Mouse (Mus musculus) forebrain, embryonic 13.5 days (tissue): ENCODE results near the gene Amh. TPM values are rescaled to one million over a fixed set of nuclear protein-coding genes. Genes with fewer than 3 reads are reported as not detected.
"Not testable (repeated sequence)": the region's sequence is repeated elsewhere in the genome, so short reads cannot be mapped to it uniquely, and the experiment has no call there.

Source experiments
- ATAC-seq: fragments of 200-750 bp; cut with Nextera tagmentation; 2 replicates; pipeline ENCODE4 v1.8.0; 2017
- H3K27ac ChIP-seq: fragments of 300-500 bp; sonication (generic); 2 replicates; pipeline ENCODE4 v1.5.1; 2015; ENCODE audit warnings: inconsistent platforms, mild to moderate bottlenecking, moderate library complexity
- H3K27me3 ChIP-seq: fragments of 300-500 bp; sonication (generic); 2 replicates; pipeline ENCODE4 v1.6.1; 2015; ENCODE audit warnings: mild to moderate bottlenecking, inconsistent platforms
- H3K36me3 ChIP-seq: fragments of 300-500 bp; sonication (generic); 2 replicates; pipeline ENCODE4 v1.6.1; 2015; ENCODE audit warnings: mild to moderate bottlenecking, inconsistent platforms; ENCODE audit not compliant: poor library complexity, severe bottlenecking
- H3K4me1 ChIP-seq: fragments of 300-500 bp; sonication (generic); 2 replicates; pipeline ENCODE4 v1.6.1; 2015; ENCODE audit warnings: inconsistent platforms
- H3K4me2 ChIP-seq: fragments of 300-500 bp; sonication (generic); 2 replicates; pipeline ENCODE4 v1.6.1; 2015; ENCODE audit warnings: inconsistent platforms, mild to moderate bottlenecking, moderate library complexity
- H3K4me3 ChIP-seq: fragments of 300-500 bp; sonication (generic); 2 replicates; pipeline ENCODE4 v1.5.1; 2015; ENCODE audit warnings: mild to moderate bottlenecking, inconsistent platforms
- H3K9ac ChIP-seq: fragments of 300-500 bp; sonication (generic); 2 replicates; pipeline ENCODE4 v1.6.1; 2015; ENCODE audit warnings: mild to moderate bottlenecking, inconsistent platforms
- H3K9me3 ChIP-seq: fragments of 300-500 bp; sonication (generic); replicated peaks from 2 replicates; pipeline ENCODE4 v1.6.1; 2016; ENCODE audit warnings: inconsistent platforms
- WGBS: fragments of 180-500 bp; shearing (Covaris S2); methylation state at CpG from one replicate; pipeline ENCODE4 v1.1.7; 2015; 5-methylcytosine and 5-hydroxymethylcytosine counted together
- polyA plus RNA-seq: library from polyadenylated mRNA; unstranded; fragments of >200 nt; fragmentation: Nextera tagmentation; extraction: Ambion mirVana; gene quantifications from 2 replicates; pipeline ENCODE4 v1.2.1, GENCODE M21; 2015

Gene Amh
- polyA plus RNA-seq, 1 experiment from 2014 or later: 0.13 TPM

- H3K4me3 ChIP-seq: no peak overlapping the region
- H3K36me3 ChIP-seq: peaks cover 17% of the 10 kb centered on the region
- no peak overlapping the region for H3K27ac ChIP-seq
- H3K9me3 ChIP-seq: no peaks in the 10 kb centered on the region
- no peak for ATAC-seq
- 83% methylated on average over 2 of the region's 2 CpGs for WGBS
- H3K9ac ChIP-seq: no peak overlapping the region
- H3K27me3 ChIP-seq: no peaks in the 10 kb centered on the region
- no peak overlapping the region for H3K4me2 ChIP-seq
- H3K4me1 ChIP-seq: peaks cover 25% of the 10 kb centered on the region
These were observed 19.8 kb downstream of the Amh start for GRCm38 (mm10) chr10:80824827-80825226.

DNA sequence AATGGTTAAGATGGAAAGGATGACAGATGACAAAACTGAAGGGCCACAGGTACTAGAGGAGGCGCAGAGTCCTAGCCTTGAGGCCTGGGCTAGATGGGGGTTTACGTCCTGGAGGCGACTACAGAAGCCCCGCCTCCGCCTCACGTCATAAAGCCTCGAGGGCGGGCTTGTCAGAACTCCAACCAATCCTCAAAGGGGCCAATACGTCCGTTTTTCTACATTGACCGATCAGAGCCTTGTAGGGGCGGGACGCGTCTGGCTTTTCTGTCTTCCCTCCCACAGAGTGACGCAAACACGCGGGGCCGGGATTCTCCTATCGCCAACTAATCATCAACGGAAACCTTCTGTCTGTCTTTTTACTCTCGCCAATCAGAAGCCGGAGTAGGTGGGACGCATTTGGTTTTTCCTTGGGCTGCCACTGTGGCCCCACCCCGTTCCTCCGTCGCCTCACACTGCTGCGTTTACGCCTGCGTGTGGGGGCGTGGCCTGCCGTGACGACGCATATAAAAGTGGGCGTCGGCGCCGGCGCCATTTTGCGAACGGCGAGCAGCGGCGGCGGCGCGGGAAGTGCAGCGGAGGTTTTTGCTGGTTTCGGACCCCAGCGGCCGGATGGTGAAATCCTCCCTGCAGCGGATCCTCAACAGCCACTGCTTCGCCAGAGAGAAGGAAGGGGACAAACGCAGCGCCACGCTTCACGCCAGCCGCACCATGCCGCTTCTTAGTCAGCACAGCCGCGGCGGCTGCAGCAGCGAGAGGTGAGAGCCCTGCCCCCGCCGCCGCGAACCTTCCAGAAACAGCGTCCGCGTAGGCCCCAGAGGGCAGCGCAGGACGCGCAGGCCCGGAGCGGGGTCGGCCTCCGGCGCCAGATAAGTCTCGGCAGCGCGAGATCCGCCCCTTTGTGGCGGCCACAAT lies 21.4 kb downstream of the Amh start, which contains the start of gene Oaz1:
Gene Oaz1, plus strand, starts transcription at position 506 of the 912 bp plus-strand sequence.
- peaks cover 32% of the 10 kb centered on the region for H3K36me3 ChIP-seq
- no peaks in the 10 kb centered on the region for H3K9me3 ChIP-seq
- peak; percentile 97 for ATAC-seq
- peak within 1 kb of the TSS; percentile 92 for H3K9ac ChIP-seq
- peaks cover 41% of the 10 kb centered on the region for H3K4me1 ChIP-seq
- WGBS: under 1% methylated on average over 68 of the region's 82 CpGs
- H3K4me3 ChIP-seq: peak within 1 kb of the TSS; percentile 78
- H3K27me3 ChIP-seq: no peaks in the 10 kb centered on the region
- peak within 1 kb of the TSS; percentile 86 for H3K27ac ChIP-seq
- H3K4me2 ChIP-seq: peak within 1 kb of the TSS; percentile 90

DNA sequence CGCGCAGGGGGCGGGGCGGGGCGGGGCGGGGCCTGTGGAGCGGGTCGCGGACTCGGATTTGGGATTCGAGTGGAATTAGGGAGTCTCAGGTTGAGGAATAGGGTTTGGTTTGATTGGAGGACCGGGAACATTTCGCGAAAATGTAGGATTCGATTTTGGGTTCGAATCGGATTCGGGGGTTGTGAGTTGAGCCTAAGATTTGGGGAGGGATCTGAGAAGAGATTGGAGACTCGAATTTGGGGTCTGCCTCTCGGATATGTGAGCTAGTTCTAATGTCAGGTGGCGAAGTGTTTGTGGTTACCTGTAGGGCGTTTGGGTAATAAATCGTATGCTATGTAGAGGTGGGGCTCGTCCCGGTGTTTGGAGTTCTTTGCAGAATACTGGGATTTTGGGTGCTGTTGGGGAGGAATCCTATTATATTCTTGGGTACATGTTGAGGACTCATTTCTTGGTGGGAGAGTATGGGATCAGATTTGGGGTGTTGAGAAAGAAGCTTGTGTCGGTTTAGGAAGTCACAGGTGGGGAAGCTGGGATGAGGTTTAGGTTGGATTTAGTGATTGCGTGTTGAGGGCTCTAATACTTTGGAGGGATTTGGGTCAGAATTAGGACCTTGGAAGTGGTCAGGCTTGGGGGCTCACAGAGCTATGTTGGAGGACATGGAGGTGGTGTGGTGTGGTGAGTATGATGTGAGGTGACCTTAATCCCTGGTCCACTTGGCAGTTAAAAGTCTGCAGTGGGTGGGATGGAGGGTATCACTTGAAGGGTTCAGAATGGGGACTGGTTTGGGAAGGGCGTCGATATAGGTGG lies 22.2 kb downstream of the Amh start:
- Histone ChIP-seq H3K36me3 (peaks cover 32% of the 10 kb centered on the region), H3K9ac (peak overlapping the region; percentile 92), H3K27ac (peak overlapping the region; percentile 86), H3K27me3 (no peaks in the 10 kb centered on the region), H3K9me3 (no peaks in the 10 kb centered on the region), H3K4me3 (peak overlapping the region; percentile 78), H3K4me2 (peak overlapping the region; percentile 90), H3K4me1 (peaks cover 42% of the 10 kb centered on the region)
- no peak for ATAC-seq
- 8% methylated on average over 29 of the region's 29 CpGs for WGBS

DNA sequence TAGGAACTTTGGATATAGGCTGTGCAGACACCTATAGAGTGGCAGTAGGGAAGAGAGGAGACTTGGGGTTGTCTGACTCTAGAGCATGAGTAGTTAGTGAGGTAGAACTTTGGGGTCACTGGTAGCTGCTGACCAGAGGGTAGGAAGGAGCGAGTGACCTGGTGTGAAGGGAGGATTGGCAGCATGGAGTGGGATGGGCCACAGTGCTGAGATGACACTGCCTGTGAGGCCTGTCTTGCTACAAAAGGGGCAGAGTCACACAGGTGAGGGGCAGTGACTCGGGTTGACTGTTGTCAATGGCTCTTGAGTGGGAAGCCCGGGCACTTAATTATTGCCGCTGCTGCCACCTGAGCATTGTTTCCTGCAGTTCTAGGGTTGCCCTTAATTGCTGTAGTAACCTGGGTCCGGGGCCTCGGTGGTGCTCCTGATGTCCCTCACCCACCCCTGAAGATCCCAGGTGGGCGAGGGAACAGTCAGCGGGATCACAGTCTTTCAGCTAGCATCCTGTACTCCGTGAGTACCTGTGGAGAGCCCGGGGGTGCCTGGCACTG lies 22.9 kb downstream of the Amh start:
- Histone ChIP-seq H3K4me3 (peak overlapping the region; percentile 78), H3K27me3 (no peaks in the 10 kb centered on the region), H3K9me3 (no peaks in the 10 kb centered on the region), H3K27ac (no peak overlapping the region), H3K4me2 (peak overlapping the region; percentile 90), H3K9ac (peak overlapping the region; percentile 92), H3K36me3 (peaks cover 32% of the 10 kb centered on the region), H3K4me1 (peaks cover 42% of the 10 kb centered on the region)
- WGBS: 81% methylated on average over 10 of the region's 10 CpGs
- ATAC-seq: no peak

- peak overlapping the region; percentile 90 for H3K4me2 ChIP-seq
- H3K27me3 ChIP-seq, H3K9me3 ChIP-seq, H3K27ac ChIP-seq, H3K9ac ChIP-seq, ATAC-seq: not testable (repeated sequence)
- peaks cover 42% of the 10 kb centered on the region for H3K4me1 ChIP-seq
- 85% methylated on average over 7 of the region's 9 CpGs for WGBS
- peaks cover 32% of the 10 kb centered on the region for H3K36me3 ChIP-seq
- peak overlapping the region; percentile 78; the same call in 1 of the 2 replicates for H3K4me3 ChIP-seq
These were observed 23.5 kb downstream of the Amh start for GRCm38 (mm10) chr10:80828587-80828986.

DNA sequence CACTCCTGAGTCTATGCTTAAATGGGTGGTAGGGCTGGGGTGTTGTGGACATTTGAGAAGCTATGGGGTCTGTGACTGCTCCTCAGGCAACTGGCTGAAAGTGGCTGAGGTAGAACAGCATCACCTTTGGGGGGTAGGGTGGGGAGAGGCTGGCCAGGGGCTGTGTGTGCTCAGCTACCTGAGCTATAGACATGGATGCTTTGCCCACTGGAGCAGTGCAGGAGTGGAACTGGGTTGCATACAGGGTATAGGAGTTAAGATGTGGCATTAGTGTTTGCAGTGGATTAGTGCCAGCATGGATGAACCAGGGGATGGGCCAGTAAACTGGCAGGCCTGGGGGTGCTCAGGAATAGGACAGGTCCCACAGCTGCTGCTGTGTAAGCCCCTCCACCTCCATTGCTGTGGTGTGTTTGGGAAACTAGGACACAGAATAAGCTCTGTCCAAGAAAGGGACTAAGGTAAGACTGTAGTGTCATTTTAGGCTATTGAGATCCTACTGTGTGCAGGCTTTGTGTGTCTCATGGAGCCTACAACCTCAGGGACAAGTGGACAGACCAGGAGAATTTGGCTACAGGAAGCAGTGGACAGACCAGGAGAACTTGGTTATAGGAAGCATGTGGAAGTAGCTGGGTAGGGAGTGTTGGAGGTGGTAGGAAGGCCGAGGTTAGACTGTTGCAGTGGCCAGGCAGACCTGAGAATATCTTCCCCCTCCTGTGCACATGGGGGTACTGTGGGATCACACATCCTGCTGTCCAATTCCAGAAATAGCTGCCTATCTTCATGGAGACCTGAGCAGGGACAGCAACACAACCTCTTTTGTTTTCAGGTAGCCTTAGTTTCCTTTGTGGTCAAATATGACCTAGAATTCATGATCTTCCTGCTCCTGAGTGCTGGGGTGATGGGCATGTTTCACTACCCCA lies 24.6 kb downstream of the Amh start:
- no peak overlapping the region for H3K9ac ChIP-seq
- H3K9me3 ChIP-seq: no peaks in the 10 kb centered on the region
- no peak for ATAC-seq
- H3K27ac ChIP-seq: no peak overlapping the region; the same call in 1 of the 2 replicates
- H3K27me3 ChIP-seq: peaks cover 13% of the 10 kb centered on the region
- WGBS: 60% methylated on average over 1 of the region's 1 CpGs
- peaks cover 32% of the 10 kb centered on the region for H3K36me3 ChIP-seq
- H3K4me2 ChIP-seq: no peak overlapping the region
- H3K4me1 ChIP-seq: peaks cover 42% of the 10 kb centered on the region
- H3K4me3 ChIP-seq: no peak overlapping the region

GRCm38 (mm10) chr10:80831136-80831535 lies 26.1 kb downstream of the Amh start:
- no peaks in the 10 kb centered on the region for H3K9me3 ChIP-seq
- 3% methylated on average over 9 of the region's 9 CpGs for WGBS
- no peak overlapping the region for H3K27ac ChIP-seq
- H3K4me3 ChIP-seq: peak overlapping the region; percentile 10; the same call in 1 of the 2 replicates
- no peak overlapping the region for H3K4me2 ChIP-seq
- ATAC-seq: no peak
- peaks cover 35% of the 10 kb centered on the region for H3K36me3 ChIP-seq
- peaks cover 45% of the 10 kb centered on the region for H3K4me1 ChIP-seq
- no peak overlapping the region for H3K9ac ChIP-seq
- H3K27me3 ChIP-seq: peaks cover 28% of the 10 kb centered on the region

- 51% methylated on average over 7 of the region's 7 CpGs for WGBS
- H3K9me3 ChIP-seq: no peaks in the 10 kb centered on the region
These were observed 27.8 kb downstream of the Amh start for GRCm38 (mm10) chr10:80832818-80833217.

DNA sequence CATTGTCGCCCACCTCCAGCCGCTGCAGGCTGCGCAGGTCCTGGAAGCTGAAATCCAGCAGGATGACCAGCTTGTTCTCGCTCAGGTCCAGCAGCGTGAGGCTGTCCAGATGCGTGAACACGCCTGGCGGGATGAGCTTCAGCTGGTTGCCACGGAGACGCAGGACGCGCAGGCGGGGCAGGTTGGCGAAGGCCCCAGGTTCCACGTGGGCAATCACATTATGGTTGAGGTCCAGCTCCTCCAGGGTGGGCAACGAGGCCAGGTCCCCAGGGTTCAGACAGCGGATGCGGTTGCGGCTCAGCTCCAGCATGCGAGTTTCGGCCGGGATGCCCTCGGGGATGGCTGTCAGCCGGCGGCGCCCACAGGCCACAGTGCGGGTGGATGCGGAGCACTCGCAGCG lies 30.6 kb downstream of the Amh start:
- no peak for ATAC-seq
- 61% methylated on average over 30 of the region's 30 CpGs for WGBS
- peaks cover 10% of the 10 kb centered on the region for H3K36me3 ChIP-seq
- no peak overlapping the region for H3K4me3 ChIP-seq
- no peak overlapping the region for H3K4me2 ChIP-seq
- no peaks in the 10 kb centered on the region for H3K9me3 ChIP-seq
- H3K9ac ChIP-seq: no peak overlapping the region; the same call in 1 of the 2 replicates
- H3K27ac ChIP-seq: no peak overlapping the region
- peaks cover 29% of the 10 kb centered on the region for H3K27me3 ChIP-seq
- H3K4me1 ChIP-seq: peaks cover 15% of the 10 kb centered on the region

More at GRCm38 (mm10) chr10:80832818-80833217, 27.8 kb downstream of the Amh start:
- Histone ChIP-seq H3K4me1 (peaks cover 40% of the 10 kb centered on the region), H3K4me2 (no peak overlapping the region), H3K9ac (no peak overlapping the region), H3K4me3 (no peak overlapping the region), H3K27me3 (peaks cover 29% of the 10 kb centered on the region), H3K36me3 (peaks cover 35% of the 10 kb centered on the region), H3K27ac (no peak overlapping the region)
- ATAC-seq: no peak

- 46% methylated on average over 7 of the region's 7 CpGs for WGBS
- 0 out of 2 replicates have a peak, but pooled peaks cover 7% of the 10 kb centered on the region for H3K4me1 ChIP-seq
- no peak overlapping the region for H3K27ac ChIP-seq
- peaks cover 30% of the 10 kb centered on the region for H3K27me3 ChIP-seq
- peak; percentile 7; the same call in 1 of the 2 replicates for ATAC-seq
- H3K36me3 ChIP-seq: 0 out of 2 replicates have a peak, but pooled peaks cover 3% of the 10 kb centered on the region
- no peak overlapping the region for H3K4me2 ChIP-seq
- H3K9ac ChIP-seq: no peak overlapping the region
- H3K4me3 ChIP-seq: no peak overlapping the region
- no peaks in the 10 kb centered on the region for H3K9me3 ChIP-seq
These were observed 31.9 kb downstream of the Amh start for GRCm38 (mm10) chr10:80836949-80837379.

DNA sequence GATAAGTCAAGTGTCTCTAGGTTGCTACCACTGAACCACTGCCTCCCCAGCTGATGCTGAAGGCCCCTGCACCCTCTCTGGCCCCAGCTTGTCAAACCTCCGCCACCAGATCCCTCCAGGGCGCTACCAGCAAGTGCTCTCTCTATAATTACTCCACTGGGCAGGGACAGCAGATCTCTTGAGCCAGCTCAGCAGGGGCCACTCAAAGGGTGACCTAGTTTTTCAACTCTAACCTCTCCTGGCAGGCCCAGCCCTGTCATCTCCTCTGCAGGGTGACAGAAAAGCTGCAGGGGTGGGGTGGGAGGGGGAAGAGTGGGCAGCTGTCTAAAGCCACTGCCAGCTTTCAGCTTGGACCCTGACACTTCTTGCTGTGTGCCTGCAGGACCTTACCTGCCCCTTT lies 32.8 kb downstream of the Amh start:
- no peak overlapping the region for H3K4me2 ChIP-seq
- H3K4me3 ChIP-seq: no peak overlapping the region
- H3K27ac ChIP-seq: no peak overlapping the region
- WGBS: 10% methylated on average over 2 of the region's 2 CpGs
- H3K27me3 ChIP-seq: peaks cover 38% of the 10 kb centered on the region
- no peak for ATAC-seq
- H3K9me3 ChIP-seq: no peaks in the 10 kb centered on the region
- H3K36me3 ChIP-seq: 0 out of 2 replicates have a peak, but pooled peaks cover 3% of the 10 kb centered on the region
- H3K9ac ChIP-seq: no peak overlapping the region
- H3K4me1 ChIP-seq: 0 out of 2 replicates have a peak, but pooled peaks cover 7% of the 10 kb centered on the region
